In the genomic region with DNA sequence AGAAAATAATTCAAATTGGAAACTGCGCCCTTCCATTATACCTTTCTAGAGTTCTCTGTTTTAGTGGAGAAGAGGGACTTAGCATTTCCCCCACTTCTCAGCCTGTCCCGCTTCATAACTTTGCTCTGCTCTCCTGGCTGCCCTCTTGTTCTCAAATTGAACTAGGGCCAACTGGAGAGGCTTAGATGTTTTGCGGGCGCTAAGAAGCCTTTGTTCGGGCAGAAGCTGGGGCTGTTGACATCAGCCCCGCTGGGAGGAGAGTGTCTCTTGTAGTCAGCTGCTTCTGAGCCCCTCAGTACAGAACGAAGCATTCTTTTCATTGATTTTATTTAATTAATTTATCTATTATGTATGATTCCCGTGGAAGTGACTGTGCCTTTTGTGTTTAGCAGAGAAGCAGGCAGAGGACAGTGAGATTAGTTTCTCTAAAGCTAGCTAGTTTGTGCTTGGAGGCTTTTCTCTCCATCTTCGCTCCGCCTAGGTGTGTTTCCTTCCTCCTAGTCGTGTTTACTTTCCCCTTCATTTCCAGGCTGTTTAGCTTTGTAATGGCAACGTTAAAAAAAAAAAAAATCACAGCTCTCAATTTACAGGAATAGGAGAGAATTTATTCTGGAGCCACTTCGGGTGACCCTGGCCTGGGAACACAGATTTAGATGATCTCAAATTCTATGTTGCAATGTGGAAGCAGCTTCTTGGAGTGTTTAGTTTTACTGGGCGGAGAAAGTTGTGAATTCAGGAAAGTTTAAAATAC, we compare ENCODE assay signal across 8 mouse cellular contexts. TPM values are rescaled to one million over a fixed set of nuclear protein-coding genes. Genes with fewer than 3 reads are reported as not detected.
A peak's percentile ranks its signal among the peaks of the same experiment; 100 is the strongest.
DNase-seq lines count a peak whose midpoint lies in the region; TF ChIP-seq lines count a peak whose summit lies in the region.

No protein-coding gene starts in this region.

- H3K27ac ChIP-seq in layer of hippocampus, adult 2 months, result peak overlapping the region; percentile 95
- peak overlapping the region; percentile 86 for H3K27ac ChIP-seq in heart, adult 2 months
- H3K27ac ChIP-seq in kidney, adult 2 months (ENCODE audit: insufficient read depth, low read depth, low read length), result peak overlapping the region; percentile 8

- H3K4me1 ChIP-seq in heart, adult 2 months (ENCODE audit: control insufficient read depth, insufficient read depth, low read length), result peaks cover 4% of the 10 kb centered on the region
- H3K4me1 ChIP-seq in kidney, adult 2 months (ENCODE audit: control insufficient read depth, insufficient read depth, low read length), result no peaks in the 10 kb centered on the region
- peaks cover 10% of the 10 kb centered on the region for H3K4me1 ChIP-seq in lung, adult 2 months (ENCODE audit: control insufficient read depth, insufficient read depth, low read length)

- intact Hi-C loops in heart, adult 2 months (cut with DNase I), result loop anchor here (5.0 kb wide), 2 partner anchors 46 to 106 kb away; no protein-coding TSS in a partner anchor

- peak in 1 of 2 experiments; percentile 49 for DNase-seq in layer of hippocampus, adult 2 months (ENCODE audit: low spot score in 2 of 2)
- DNase-seq in layer of hippocampus, adult 9-10 months (ENCODE audit: low spot score), result no peak
- DNase-seq in cerebellum, adult 9-11 months, result peak; percentile 38
- peak; percentile 51 to 61 for DNase-seq in heart, adult 2 months
- DNase-seq in kidney, adult 2 months, result peak; percentile 39
- peak; percentile 37 for DNase-seq in lung, adult 2 months
- peak; percentile 78 for DNase-seq in retina, postnatal 1 day
- no peak for DNase-seq in urinary bladder, postnatal 10 days (ENCODE audit: low spot score)

- no peak for TF ChIP-seq CTCF in layer of hippocampus, adult 2 months (conservative IDR thresholded peaks at IDR 0.05)
- TF ChIP-seq CTCF in heart, adult 2 months (IDR thresholded peaks at IDR 0.05), result no peak
- TF ChIP-seq CTCF in kidney, adult 2 months (conservative IDR thresholded peaks at IDR 0.05; ENCODE audit: insufficient read depth, insufficient read length, low read depth, low read length), result no peak
- TF ChIP-seq CTCF in lung, adult 2 months (IDR thresholded peaks at IDR 0.05; ENCODE audit: insufficient read depth, low read length), result no peak

- H3K36me3 ChIP-seq in heart, adult 2 months (ENCODE audit: control insufficient read depth, insufficient read depth, low read length), result peaks cover 2% of the 10 kb centered on the region
- H3K36me3 ChIP-seq in kidney, adult 2 months (ENCODE audit: control insufficient read depth, insufficient read depth, low read length), result no peaks in the 10 kb centered on the region

- H3K4me3 ChIP-seq in layer of hippocampus, adult 2 months, result peak overlapping the region; percentile 87
- H3K4me3 ChIP-seq in heart, adult 2 months, result peak overlapping the region; percentile 78
- peak overlapping the region; percentile 54 for H3K4me3 ChIP-seq in kidney, adult 2 months (ENCODE audit: insufficient read depth, low read depth, low read length)
- peak overlapping the region; percentile 68 for H3K4me3 ChIP-seq in lung, adult 2 months (replicated peaks; ENCODE audit: extremely low read depth, low read depth, low read length)

- WGBS in heart, adult 2 months, result 12% methylated on average over 14 of the region's 14 CpGs
- WGBS in kidney, adult 2 months, result 16% methylated on average over 14 of the region's 14 CpGs
- 5% methylated on average over 14 of the region's 14 CpGs for WGBS in lung, adult 2 months

- H3K79me2 ChIP-seq in heart, adult 2 months (replicated peaks; ENCODE audit: control insufficient read depth, insufficient read depth, low read length), result no peaks in the 10 kb centered on the region

- TF ChIP-seq POLR2A in heart, adult 2 months (IDR thresholded peaks at IDR 0.05; ENCODE audit: insufficient read depth, low read depth, low read length), result no peak
- TF ChIP-seq POLR2A in kidney, adult 2 months (IDR thresholded peaks at IDR 0.05; ENCODE audit: low read depth, low read length), result no peak
- no peak for TF ChIP-seq POLR2A in lung, adult 2 months (IDR thresholded peaks at IDR 0.05; ENCODE audit: borderline replicate concordance, extremely low read depth, low read depth, low read length)

- TF ChIP-seq EP300 in heart, adult 2 months (IDR thresholded peaks at IDR 0.05; ENCODE audit: insufficient read depth, low read depth, low read length), result no peak

- H3K9ac ChIP-seq in heart, adult 2 months (ENCODE audit: low read depth, low read length), result peak overlapping the region; percentile 87

- no peaks in the 10 kb centered on the region for H3K27me3 ChIP-seq in heart, adult 2 months (ENCODE audit: control insufficient read depth, insufficient read depth, low read length)
- no peaks in the 10 kb centered on the region for H3K27me3 ChIP-seq in kidney, adult 2 months (replicated peaks; ENCODE audit: control insufficient read depth, insufficient read depth, low read length)

RNA-seq across cellular contexts. Expression of a gene that starts 2.2 kb away (rescaled TPM):
- 10 to 100 TPM; 15.2 to 17.3 TPM for total RNA-seq in layer of hippocampus, adult 2 months (2021)
- 1 to 10 TPM; 8.4 to 9.9 TPM for total RNA-seq in heart, adult 2 months (2021)
- 6.0 and 9.9 TPM in 2 replicates for polyA plus RNA-seq in heart, adult 2 months (2012; rRNA removed)
- 9.1 and 10.1 TPM in 2 replicates for polyA plus RNA-seq in kidney, adult 2 months (2012; rRNA removed)
- 22.1 and 28.0 TPM in 2 replicates for polyA plus RNA-seq in lung, adult 2 months (2012; rRNA removed)

Comparison
In these comparisons a context has a peak if more than half of its experiments do, and no peak if none do; other contexts are left out.
1. DNase-seq: peak in cerebellum, adult 9-11 months (single experiment), heart, adult 2 months (2 of 2), kidney, adult 2 months (single experiment), lung, adult 2 months (single experiment) and retina, postnatal 1 day (single experiment); none in layer of hippocampus, adult 9-10 months (single experiment) and urinary bladder, postnatal 10 days (single experiment).
2. H3K27ac ChIP-seq: peak in every context shown above with its lines; median percentile 95 in layer of hippocampus, adult 2 months; 86 in heart, adult 2 months; 8 in kidney, adult 2 months.
3. Peak in every context shown above with its lines, with median percentiles within 50 percentile points of each other: H3K4me3 ChIP-seq.